Mouse (Mus musculus) forebrain, embryonic 16.5 days (tissue): Measurements from ENCODE around the gene Abhd14a. TPM values are rescaled to one million over a fixed set of nuclear protein-coding genes. Genes with fewer than 3 reads are reported as not detected.

Source experiments
- ATAC-seq: fragments of 200-750 bp; cut with Nextera tagmentation; 2 replicates; pipeline ENCODE4 v1.8.0; 2017; ENCODE audit warnings: mild to moderate bottlenecking, moderate library complexity
- H3K27ac ChIP-seq: fragments of 300-500 bp; sonication (generic); 2 replicates; pipeline ENCODE4 v1.5.1; 2014; ENCODE audit warnings: low read length, control low read depth
- H3K27me3 ChIP-seq: fragments of 300-500 bp; sonication (generic); replicated peaks from 2 replicates; pipeline ENCODE4 v1.6.1; 2014; ENCODE audit warnings: low read length; ENCODE audit not compliant: control insufficient read depth, insufficient read depth
- H3K36me3 ChIP-seq: fragments of 300-500 bp; sonication (generic); 2 replicates; pipeline ENCODE4 v1.6.1; 2014; ENCODE audit not compliant: control insufficient read depth, insufficient read depth
- H3K4me1 ChIP-seq: fragments of 300-500 bp; sonication (generic); replicated peaks from 2 replicates; pipeline ENCODE4 v1.6.1; 2014; ENCODE audit warnings: low read length; ENCODE audit not compliant: control insufficient read depth, insufficient read depth
- H3K4me2 ChIP-seq: fragments of 300-500 bp; sonication (generic); 2 replicates; pipeline ENCODE4 v1.6.1; 2014; ENCODE audit warnings: mild to moderate bottlenecking, low read length, control low read depth
- H3K4me3 ChIP-seq: fragments of 300-500 bp; sonication (generic); replicated peaks from 2 replicates; pipeline ENCODE4 v1.5.1; 2014; ENCODE audit warnings: mild to moderate bottlenecking, low read length, control low read depth
- H3K9ac ChIP-seq: fragments of 300-500 bp; sonication (generic); replicated peaks from 2 replicates; pipeline ENCODE4 v1.6.1; 2014; ENCODE audit warnings: low read depth, low read length, control low read depth
- H3K9me3 ChIP-seq: fragments of 300-500 bp; sonication (generic); 2 replicates; pipeline ENCODE4 v1.6.1; 2016; ENCODE audit warnings: low read length; ENCODE audit not compliant: control insufficient read depth
- WGBS: fragments of 180-500 bp; shearing (Covaris S2); extraction: QIAGEN DNeasy Blood & Tissue Kit; methylation state at CpG from one replicate; pipeline ENCODE4 v1.1.7; 2014; 5-methylcytosine and 5-hydroxymethylcytosine counted together
- polyA plus RNA-seq: library from polyadenylated mRNA; unstranded; fragments of >200 nt; fragmentation: Nextera tagmentation; extraction: Ambion mirVana; gene quantifications from 2 replicates; pipeline ENCODE4 v1.2.1, GENCODE M21; 2015

Abhd14a gene
- polyA plus RNA-seq, 1 experiment from 2014 or later, result 81.9 TPM

GRCm38 (mm10) chr9:106477649-106478048 lies 30.2 kb upstream of the Abhd14a start:
- Histone ChIP-seq H3K27ac (no peak overlapping the region), H3K36me3 (no peaks in the 10 kb centered on the region), H3K4me1 (peaks cover 20% of the 10 kb centered on the region), H3K27me3 (no peaks in the 10 kb centered on the region), H3K4me3 (peak overlapping the region; percentile 66), H3K9me3 (no peaks in the 10 kb centered on the region), H3K9ac (peak overlapping the region; percentile 56), H3K4me2 (peak overlapping the region; percentile 77)
- ATAC-seq, result no peak
- WGBS, result 5% methylated on average over 16 of the region's 16 CpGs

- Histone ChIP-seq H3K9ac (peak within 1 kb of the TSS; percentile 56), H3K36me3 (no peaks in the 10 kb centered on the region), H3K27me3 (no peaks in the 10 kb centered on the region), H3K27ac (no peak within 1 kb of the TSS), H3K4me2 (peak within 1 kb of the TSS; percentile 77), H3K4me3 (peak within 1 kb of the TSS; percentile 66), H3K4me1 (peaks cover 20% of the 10 kb centered on the region), H3K9me3 (no peaks in the 10 kb centered on the region)
- ATAC-seq, result peak; percentile 99
- WGBS, result under 1% methylated on average over 41 of the region's 41 CpGs
Observed at GRCm38 (mm10) chr9:106476924-106477484, 29.5 kb upstream of the Abhd14a start, which contains the start of gene Parp3. Gene Parp3, minus strand, starts transcription at chr9:106476949.

- Histone ChIP-seq H3K36me3 (no peaks in the 10 kb centered on the region), H3K4me2 (peak overlapping the region; percentile 28), H3K9ac (no peak overlapping the region), H3K27ac (no peak overlapping the region), H3K27me3 (no peaks in the 10 kb centered on the region), H3K4me3 (0 out of 2 replicates have a peak overlapping the region, but pooled peaks have one; percentile 6), H3K4me1 (peaks cover 20% of the 10 kb centered on the region), H3K9me3 (no peaks in the 10 kb centered on the region)
- ATAC-seq, result no peak
- 35% methylated on average over 16 of the region's 16 CpGs for WGBS
Observed at GRCm38 (mm10) chr9:106476002-106476923, 28.8 kb upstream of the Abhd14a start.

- Histone ChIP-seq H3K36me3 (no peaks in the 10 kb centered on the region), H3K9ac (no peak within 1 kb of the TSS), H3K4me3 (0 out of 2 replicates have a peak within 1 kb of the TSS, but pooled peaks have one; percentile 6), H3K9me3 (no peaks in the 10 kb centered on the region), H3K27ac (no peak within 1 kb of the TSS), H3K27me3 (no peaks in the 10 kb centered on the region), H3K4me2 (peak within 1 kb of the TSS; percentile 28), H3K4me1 (peaks cover 20% of the 10 kb centered on the region)
- ATAC-seq, result no peak
- WGBS, result 88% methylated on average over 10 of the region's 10 CpGs
Observed at GRCm38 (mm10) chr9:106475663-106476001, 28.2 kb upstream of the Abhd14a start, which contains the start of gene Rrp9. Gene Rrp9, plus strand, starts transcription at chr9:106475963.

- no peaks in the 10 kb centered on the region for H3K9me3 ChIP-seq
- H3K4me2 ChIP-seq, result no peak overlapping the region
- no peaks in the 10 kb centered on the region for H3K36me3 ChIP-seq
- ATAC-seq, result no peak
- peaks cover 20% of the 10 kb centered on the region for H3K4me1 ChIP-seq
- H3K27me3 ChIP-seq, result no peaks in the 10 kb centered on the region
- WGBS, result 69% methylated on average over 7 of the region's 7 CpGs
- H3K9ac ChIP-seq, result no peak overlapping the region
- H3K27ac ChIP-seq, result no peak overlapping the region
- H3K4me3 ChIP-seq, result no peak overlapping the region
Observed at GRCm38 (mm10) chr9:106475046-106475445, 27.6 kb upstream of the Abhd14a start.

GRCm38 (mm10) chr9:106474456-106474855 lies 27.0 kb upstream of the Abhd14a start:
- H3K27ac ChIP-seq, result no peak overlapping the region
- no peak overlapping the region for H3K9ac ChIP-seq
- no peak for ATAC-seq
- no peak overlapping the region for H3K4me3 ChIP-seq
- WGBS, result 3% methylated on average over 6 of the region's 6 CpGs
- H3K36me3 ChIP-seq, result no peaks in the 10 kb centered on the region
- H3K4me2 ChIP-seq, result no peak overlapping the region
- peaks cover 20% of the 10 kb centered on the region for H3K4me1 ChIP-seq
- no peaks in the 10 kb centered on the region for H3K27me3 ChIP-seq
- H3K9me3 ChIP-seq, result no peaks in the 10 kb centered on the region

- no peak overlapping the region for H3K4me3 ChIP-seq
- H3K4me1 ChIP-seq, result peaks cover 20% of the 10 kb centered on the region
- H3K27ac ChIP-seq, result no peak overlapping the region
- H3K4me2 ChIP-seq, result no peak overlapping the region
- no peaks in the 10 kb centered on the region for H3K9me3 ChIP-seq
- 81% methylated on average over 5 of the region's 5 CpGs for WGBS
- H3K36me3 ChIP-seq, result no peaks in the 10 kb centered on the region
- H3K27me3 ChIP-seq, result no peaks in the 10 kb centered on the region
- ATAC-seq, result no peak
- H3K9ac ChIP-seq, result no peak overlapping the region
Observed at GRCm38 (mm10) chr9:106473753-106474105, 26.3 kb upstream of the Abhd14a start.

GRCm38 (mm10) chr9:106473081-106473752 lies 25.7 kb upstream of the Abhd14a start:
- no peaks in the 10 kb centered on the region for H3K27me3 ChIP-seq
- H3K4me2 ChIP-seq, result no peak overlapping the region
- no peaks in the 10 kb centered on the region for H3K9me3 ChIP-seq
- 90% methylated on average over 16 of the region's 16 CpGs for WGBS
- no peak overlapping the region for H3K4me3 ChIP-seq
- no peak overlapping the region for H3K27ac ChIP-seq
- ATAC-seq, result no peak
- H3K4me1 ChIP-seq, result peaks cover 15% of the 10 kb centered on the region
- H3K9ac ChIP-seq, result no peak overlapping the region
- H3K36me3 ChIP-seq, result no peaks in the 10 kb centered on the region

- H3K4me1 ChIP-seq, result peaks cover 8% of the 10 kb centered on the region; the same call in 1 of the 2 replicates
- H3K27ac ChIP-seq, result no peak overlapping the region
- WGBS, result 64% methylated on average over 4 of the region's 4 CpGs
- no peaks in the 10 kb centered on the region for H3K27me3 ChIP-seq
- no peak for ATAC-seq
- no peak overlapping the region for H3K9ac ChIP-seq
- H3K4me3 ChIP-seq, result no peak overlapping the region
- H3K36me3 ChIP-seq, result no peaks in the 10 kb centered on the region
- no peaks in the 10 kb centered on the region for H3K9me3 ChIP-seq
- no peak overlapping the region for H3K4me2 ChIP-seq
Observed at GRCm38 (mm10) chr9:106472321-106472720, 24.8 kb upstream of the Abhd14a start.
